Mouse (Mus musculus) liver, postnatal 0 days (tissue): ENCODE results near the gene Mdga1.

Source experiments
- CTCF ChIP-seq: sonication (generic); IDR thresholded peaks from 2 replicates; pipeline ENCODE4 v1.5.1; 2016; ENCODE audit warnings: antibody characterized with exemption, low read depth
- EP300 ChIP-seq: IDR thresholded peaks from 2 replicates; pipeline ENCODE4 v1.6.1; 2016; ENCODE audit warnings: antibody characterized with exemption, low read depth, mild to moderate bottlenecking

- TF ChIP-seq EP300, result no peak
- TF ChIP-seq CTCF, result no peak
Observed at GRCm38 (mm10) chr17:29884596-29884995, 85.3 kb downstream of the Mdga1 start.
